Mouse (Mus musculus) fibroblast of lung, adult 2 months (primary cell): ENCODE data around the gene Gab3.
"Not testable (repeated sequence)": the region's sequence is repeated elsewhere in the genome, so short reads cannot be mapped to it uniquely, and the experiment has no call there.

Experiments used
- DNase-seq: peaks from one replicate; pipeline ENCODE4 v3.0.0-alpha.2; 2011; ENCODE audit warnings: low read depth

Gene Gab3

DNA sequence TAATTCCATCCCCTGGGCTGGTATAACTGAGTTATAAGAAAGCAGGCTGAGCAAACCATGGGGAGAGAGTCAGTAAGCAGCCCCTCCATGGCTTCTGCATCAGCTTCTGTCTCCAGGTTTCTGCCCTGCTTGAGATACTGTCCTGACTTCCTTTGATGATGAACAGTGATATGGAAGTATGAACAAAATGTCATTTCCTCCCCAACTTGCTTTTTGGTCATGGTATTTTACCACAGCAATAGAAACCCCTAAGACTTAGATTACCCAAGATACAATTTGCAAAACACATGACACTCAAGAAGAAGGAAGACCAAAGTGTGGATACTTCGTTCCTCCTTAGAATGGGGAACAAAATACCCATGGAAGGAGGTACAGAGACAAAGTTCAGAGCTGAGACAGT is 51.2 kb downstream of the Gab3 start:
- DNase-seq = not testable (repeated sequence)

DNA sequence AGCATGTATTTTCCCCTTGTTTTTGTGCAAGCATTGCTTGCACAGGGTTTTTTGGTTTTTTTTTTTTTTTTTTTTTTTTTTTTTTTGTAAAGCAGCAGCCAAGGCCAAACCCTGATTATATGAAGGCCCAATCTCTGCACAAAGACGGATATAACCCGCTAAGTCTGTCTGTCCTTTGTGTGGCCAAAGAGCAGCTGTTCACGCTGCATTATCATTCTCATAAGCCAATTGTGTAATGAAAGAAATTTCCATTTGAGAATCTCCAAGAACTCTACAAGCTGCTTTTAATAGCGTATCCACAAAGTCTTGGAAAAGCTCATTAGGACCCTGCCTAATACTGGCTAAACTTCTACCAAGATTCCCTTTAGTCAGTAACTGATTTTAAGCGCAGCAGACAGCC is 101.5 kb downstream of the Gab3 start:
- DNase-seq = no peak

DNA sequence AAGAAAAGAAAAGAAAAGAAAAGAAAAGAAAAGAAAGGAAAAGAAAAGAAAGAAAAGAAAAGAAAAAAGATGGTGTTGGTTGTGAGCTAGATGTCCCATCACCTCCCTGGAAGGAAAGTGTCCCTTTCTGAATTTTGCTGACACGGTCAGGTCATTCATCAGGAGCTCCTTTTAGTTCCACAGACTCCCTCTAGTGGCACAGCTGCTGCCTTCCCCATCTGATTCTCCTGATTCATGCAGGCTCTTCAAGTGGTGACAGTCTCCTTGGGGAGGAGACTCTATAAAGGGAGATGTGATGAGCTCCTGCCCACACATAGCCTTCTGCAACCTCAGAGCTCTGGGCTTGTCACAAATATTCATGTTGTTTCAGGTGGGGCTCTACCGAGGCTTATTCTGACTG is 122.4 kb downstream of the Gab3 start:
- DNase-seq = not testable (repeated sequence)

- DNase-seq = not testable (repeated sequence)
Observed at GRCm38 (mm10) chrX:74959161-74959560, 126.1 kb downstream of the Gab3 start.
